Mouse (Mus musculus) urinary bladder, postnatal 4 days (tissue): Measurements from ENCODE around the gene Irak2.
"Not testable (repeated sequence)": the region's sequence is repeated elsewhere in the genome, so short reads cannot be mapped to it uniquely, and the experiment has no call there.

ENCODE experiments used
- DNase-seq, 2 experiments: peaks; one replicate each; pipeline ENCODE4 v3.0.0; 2021 to 2022; ENCODE audit warnings: low spot score in 2 of 2

Gene Irak2

DNA sequence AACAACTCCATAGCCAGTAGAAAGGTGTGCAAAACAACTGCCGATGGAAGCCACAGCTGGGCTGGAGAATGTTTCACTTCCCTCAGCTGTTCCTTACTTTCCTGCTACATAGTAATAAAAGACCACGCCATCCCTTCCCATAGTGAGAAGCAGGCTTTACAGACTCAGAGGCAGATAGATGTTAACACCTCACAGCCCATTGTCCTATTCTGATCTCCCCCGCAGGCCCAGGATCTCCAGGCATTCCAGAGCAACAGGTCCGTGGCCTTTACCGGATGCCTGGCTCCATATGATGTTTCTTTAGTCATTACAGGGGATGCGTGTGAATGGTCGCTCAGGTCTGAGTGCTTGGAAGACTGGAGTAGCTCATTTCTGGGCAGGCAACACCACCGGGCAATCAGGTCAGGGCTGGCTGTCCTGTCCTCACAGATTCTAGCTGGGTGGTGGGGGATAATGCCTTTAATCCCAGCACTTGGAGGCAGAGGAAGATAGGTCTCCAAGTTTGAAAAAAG lies 29.4 kb downstream of the Irak2 start:
- no peak for DNase-seq

DNA sequence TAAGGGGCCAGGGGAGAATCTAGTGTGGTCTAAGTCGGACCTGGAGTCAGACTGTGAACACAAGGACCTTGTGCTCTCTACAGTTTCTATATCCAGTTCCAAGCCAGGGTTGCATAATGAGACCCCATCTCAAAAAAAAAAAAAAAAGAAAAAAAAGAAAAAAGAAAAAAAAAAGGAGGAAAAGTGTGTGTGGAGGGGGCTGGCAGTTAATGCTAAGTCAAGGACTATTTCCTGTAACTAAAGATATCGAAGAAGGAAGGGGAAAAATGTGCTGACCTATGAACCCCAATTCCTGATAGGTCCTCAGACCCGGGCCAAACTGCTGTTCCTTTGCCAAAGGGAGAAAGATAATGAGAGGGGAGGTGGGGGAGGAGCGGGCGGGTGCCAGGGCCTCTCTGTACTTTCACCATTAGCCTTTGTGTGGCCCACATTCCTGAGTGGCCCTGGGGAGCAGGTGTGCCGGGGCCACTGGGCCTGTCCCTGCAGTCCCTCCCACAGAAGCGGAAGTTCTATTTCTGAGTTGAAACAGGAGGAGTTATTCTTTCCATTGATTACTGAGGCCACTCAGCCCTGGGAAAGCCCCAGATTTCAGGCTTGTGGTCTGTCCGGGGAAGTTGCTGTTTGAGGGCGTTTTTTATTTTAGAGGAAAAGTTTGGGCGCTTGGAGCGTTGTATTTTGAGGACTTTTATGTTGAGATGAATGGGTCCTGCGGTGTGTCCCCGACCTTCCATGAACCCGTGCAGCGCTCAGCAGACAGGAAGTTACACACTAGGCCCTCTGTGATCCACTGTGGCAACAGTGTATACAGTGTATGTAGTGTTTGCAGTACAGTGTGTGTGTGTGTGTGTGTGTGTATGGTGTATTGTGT lies 30.3 kb downstream of the Irak2 start:
- peak in 1 of 2 experiments; percentile 48 for DNase-seq

DNA sequence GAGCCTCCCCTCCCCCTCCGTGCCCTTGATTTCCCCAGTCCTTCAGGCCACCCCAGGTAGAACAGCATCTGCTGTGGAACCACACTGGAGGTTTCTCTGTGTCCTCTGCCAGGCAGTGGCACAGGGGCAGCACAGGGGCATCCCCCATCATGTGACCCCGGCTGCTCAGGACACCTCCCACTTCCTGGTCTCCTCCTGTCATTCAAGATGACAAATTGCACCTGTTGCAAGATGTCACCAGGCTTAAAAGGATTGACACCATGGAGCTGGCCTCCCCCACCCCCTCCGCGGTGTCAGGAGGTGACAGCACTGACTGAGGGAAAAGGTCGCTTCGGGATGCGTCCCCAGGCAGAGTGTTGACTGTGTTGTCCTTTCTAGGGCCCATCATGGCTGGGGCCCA lies 31.6 kb downstream of the Irak2 start:
- DNase-seq: no peak

DNA sequence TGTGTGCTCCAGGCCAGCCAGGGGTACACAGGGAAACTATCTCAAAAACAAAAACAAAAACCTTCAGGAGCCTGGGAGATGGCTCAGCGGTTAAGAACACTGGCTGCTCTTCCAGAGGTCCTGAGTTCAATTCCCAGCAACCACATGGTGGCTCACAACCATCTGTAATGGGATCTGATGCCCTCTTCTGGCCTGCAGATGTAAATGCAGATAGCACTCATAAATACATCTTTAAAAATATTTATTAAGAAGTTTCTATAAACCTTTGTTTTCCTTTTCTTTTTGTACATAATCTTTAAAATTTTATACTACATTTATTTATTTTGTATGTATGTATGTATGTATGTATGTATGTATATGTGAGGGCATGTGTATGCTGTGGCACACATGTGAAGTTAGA lies 33.8 kb downstream of the Irak2 start:
- not testable (repeated sequence) for DNase-seq

DNA sequence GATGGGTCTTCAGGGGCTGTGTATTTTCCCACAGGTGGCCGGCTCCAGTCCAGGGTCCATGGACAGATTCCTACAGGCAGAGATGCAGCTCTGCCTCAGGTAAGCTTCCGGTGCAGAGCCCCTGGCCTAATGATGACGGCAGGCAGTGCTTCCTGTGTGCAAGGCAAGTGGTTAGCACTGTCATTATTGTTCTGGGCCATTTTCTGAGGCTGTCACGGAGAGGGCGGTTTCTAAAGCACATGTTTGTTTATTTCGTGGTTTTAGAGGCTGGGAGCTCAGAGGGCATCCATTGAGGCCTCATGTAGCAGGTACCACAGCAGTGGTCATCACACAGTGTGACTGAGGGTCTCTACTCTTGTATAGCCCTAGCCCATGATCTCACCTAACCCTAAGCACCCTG lies 34.7 kb downstream of the Irak2 start:
- DNase-seq: no peak

DNA sequence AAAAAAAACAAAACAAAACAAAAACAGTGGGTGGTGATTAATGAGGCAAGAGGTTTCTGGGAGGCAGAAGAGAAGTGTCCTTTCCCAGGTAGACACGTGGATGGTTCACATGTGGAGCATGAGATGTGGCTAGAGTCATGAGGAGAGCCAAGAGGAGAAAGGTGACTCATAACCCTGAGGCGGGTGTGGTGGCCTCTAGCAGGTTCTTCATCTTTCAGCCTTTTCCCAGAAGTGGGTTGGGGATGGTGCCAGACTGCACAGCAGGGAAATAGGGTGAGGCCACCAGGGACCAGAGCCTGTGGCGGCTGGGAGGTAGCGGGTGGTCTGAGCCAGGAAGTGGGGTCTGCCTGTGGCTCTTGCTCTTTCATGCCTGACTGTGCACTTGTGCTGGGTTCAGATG lies 37.0 kb downstream of the Irak2 start:
- no peak for DNase-seq

DNA sequence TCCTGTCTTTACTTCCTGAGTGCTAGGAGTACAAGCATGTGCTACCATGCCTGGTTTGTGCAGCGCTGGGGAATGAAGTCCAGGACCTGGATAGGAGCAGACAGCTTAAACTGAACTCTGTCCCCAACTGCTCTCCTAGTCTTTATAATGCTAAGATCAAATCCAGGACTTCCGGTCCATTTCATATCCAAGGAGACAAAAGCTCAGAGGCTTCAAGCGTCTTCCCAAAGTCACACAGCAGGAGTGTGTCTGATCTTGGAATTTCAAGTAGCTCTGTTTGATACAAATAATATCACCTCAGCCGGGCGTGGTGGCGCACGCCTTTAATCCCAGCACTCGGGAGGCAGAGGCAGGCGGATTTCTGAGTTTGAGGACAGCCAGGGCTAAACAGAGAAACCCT lies 37.7 kb downstream of the Irak2 start:
- no peak for DNase-seq

DNA sequence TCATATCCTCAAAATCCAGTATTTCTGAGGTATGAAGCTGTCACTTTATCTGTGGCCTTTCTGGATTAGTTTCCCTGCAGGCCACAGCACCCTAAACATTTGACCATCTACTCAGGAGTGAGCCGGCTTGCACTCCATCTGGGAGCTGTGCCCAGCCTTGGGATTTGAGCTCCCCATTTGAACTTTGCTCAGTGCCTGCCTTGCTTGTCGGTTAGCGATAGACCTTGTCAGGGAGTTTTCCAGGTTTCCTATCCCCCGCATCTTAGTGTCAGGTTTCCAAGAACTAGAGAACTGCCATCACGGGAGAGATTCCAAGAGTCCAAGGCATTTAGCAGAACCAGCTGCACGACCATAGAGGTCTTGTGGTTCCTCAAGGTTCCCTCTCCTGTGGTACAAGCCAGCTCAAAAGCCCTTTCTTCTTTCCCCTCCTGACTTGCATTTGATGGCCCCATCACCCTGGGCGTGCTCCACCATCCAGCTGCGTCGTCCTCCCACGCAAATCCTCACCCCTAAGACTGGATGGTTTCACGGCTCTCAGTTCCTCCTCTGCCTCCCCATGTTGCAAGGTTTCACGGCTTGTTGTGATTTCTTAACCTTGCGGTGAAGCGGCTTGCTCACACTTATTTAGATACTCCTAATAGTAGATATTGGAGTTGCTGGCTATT lies 38.9 kb downstream of the Irak2 start:
- no peak for DNase-seq

DNA sequence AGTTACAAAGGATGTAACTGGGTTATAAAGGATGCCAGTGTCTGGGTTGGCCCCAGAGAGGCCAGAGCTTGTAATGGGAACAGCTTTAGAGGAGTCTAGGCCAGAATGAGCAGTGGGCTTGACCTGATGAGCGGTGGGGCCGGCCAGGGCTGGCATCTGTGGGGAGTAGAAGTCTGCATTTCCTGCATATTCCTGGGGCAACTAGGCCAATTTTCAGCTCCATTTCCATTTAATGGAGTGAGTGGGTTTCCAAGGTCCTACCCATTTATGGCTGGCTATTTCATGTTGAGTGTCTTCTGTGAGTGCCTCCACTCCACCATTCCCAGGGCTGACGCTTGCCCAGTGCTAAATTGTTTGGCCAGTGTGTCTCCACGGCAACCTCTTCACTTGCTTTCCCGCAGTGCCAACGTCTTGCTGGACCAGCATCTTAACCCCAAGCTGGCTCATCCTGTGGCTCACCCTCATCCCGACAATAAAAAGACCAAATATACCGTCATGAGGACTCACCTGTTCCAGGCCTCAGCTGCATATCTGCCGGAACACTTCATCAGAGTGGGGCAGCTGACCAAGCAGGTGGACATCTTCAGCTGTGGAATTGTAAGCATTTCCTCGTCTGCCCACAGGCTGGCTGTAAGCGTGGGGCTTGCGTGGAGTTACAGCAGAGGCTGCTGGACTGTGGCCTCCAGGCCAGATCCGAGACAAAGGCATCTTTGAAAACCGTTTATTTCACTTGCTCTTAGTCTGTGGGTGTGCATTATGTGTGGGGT lies 40.2 kb downstream of the Irak2 start:
- no peak for DNase-seq

DNA sequence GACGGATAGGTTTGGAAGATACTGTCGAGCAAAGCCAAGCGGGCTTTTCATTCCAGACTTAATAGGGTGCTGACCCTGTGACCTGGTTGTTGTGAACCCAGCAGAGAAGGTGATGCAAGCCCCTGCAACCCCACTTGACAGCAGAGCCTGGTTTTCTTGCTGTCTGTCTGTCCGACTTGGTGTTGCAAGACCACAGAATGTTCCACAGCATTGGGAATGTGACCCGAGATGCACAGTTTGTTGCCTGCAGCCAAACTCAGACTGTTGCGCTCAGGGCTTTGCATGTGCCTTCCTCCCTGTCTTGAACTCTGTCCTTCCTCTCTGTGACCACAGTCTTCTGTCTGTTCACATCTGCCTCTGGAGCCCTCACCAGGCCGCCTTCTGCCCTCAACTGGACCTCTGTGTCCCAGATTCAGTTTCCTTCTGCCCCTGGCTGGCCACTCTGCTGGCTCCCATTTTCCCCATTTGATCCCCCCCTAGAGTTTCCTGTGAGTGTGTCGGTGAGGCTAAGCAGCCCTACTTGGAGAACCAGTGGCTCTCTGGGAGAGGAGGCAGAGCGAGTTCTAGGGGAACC lies 41.8 kb downstream of the Irak2 start:
- no peak for DNase-seq

DNA sequence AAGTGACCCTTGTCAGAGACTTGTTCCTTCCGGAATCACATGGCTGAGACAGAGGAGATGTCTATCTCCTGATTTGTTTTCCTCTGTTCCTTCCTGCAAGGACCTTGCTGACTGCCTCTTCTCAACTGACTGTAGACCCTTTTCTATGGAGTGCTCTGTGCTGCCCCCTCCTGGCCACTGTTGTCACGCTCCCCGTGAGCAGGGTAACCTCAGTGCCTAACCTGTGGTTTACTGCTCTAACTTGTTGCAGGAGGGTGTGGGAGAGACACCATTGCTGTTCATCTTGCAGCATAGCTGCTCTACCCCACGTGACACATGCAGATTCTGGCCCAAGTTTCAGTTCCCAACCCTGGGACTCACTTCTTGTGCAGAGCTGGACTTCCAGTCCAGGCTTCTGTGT lies 43.0 kb downstream of the Irak2 start:
- peak; percentile 68 to 87 for DNase-seq

DNA sequence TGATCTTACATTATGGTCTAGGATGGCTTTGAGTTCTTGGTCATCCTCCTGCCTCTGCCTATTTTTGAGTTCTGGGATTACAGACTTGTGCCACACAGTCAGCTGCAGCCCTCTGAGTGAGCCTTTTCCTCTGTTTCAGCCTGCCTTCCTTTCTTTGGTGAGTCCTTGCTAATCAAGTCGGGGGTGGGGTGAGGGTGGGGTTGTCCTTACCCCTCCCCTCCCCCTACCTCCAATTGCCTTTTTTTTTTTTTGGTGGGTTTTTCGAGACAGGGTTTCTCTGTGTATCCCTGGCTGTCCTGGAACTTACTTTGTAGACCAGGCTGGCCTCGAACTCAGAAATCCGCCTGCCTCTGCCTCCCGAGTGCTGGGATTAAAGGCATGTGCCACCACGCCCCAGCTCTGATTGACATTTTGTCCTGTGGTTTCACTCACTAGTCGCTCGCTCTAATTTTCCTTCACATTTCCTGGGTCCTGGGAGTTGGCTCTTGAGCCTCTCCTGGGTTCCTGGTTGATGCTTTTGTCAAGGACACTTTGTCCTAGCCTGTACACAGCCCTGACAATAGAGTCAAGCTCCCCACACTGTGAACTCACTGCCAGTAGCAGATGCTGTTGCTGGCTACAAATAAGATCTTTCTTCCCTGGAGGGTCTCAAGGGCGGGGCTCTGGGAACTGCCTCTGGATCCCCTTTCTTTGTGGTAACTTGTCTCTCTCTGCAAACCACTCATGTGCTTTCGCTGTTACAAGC lies 45.0 kb downstream of the Irak2 start:
- DNase-seq: no peak

DNA sequence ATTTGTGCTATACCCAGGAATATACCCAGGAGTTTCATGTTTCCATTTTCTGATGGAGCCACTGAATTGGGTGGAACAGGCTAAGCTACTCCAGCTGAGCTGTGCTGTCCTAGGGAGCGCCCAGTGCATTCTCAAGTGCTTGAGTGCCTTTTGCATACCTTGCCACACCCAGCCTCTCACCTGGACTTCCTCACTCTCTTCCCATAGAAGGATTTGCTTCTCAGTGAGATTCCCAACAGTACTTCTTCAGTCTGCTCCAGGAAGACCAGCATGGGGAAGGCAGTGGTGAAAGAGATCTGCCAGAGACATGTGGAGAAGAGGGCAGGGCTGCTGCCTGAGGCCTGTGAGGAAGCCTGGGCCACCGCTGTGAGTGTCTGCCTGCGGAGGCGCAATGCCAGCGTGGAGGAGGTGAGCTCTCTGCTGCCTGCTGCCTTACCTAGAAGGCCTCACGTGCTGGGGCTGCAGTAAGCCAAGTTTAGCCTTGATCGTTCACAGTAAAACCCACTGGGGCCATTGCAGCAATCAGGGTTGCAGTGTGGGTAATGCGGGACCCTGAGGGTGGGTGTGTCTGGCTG lies 48.4 kb downstream of the Irak2 start:
- DNase-seq: no peak

DNA sequence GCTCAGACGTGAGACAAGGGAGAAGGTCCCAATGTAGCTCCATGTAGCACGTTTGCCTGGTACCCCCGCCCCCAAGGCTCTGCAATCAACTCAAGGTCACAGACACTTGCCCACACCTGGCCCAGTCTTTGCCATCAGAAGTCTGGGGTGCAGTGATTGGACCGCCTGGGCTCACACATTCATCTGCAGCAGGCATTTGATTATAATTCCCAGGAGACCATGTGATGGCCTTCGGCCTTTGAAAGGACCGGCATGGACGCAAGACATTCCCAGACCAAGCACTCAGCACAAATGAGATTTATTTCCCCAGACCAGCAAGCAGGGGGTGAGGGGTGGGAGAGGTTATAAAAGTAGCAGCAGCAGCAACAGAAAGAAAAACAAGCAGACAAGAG lies 51.7 kb downstream of the Irak2 start:
- peak in 1 of 2 experiments; percentile 34 for DNase-seq

DNA sequence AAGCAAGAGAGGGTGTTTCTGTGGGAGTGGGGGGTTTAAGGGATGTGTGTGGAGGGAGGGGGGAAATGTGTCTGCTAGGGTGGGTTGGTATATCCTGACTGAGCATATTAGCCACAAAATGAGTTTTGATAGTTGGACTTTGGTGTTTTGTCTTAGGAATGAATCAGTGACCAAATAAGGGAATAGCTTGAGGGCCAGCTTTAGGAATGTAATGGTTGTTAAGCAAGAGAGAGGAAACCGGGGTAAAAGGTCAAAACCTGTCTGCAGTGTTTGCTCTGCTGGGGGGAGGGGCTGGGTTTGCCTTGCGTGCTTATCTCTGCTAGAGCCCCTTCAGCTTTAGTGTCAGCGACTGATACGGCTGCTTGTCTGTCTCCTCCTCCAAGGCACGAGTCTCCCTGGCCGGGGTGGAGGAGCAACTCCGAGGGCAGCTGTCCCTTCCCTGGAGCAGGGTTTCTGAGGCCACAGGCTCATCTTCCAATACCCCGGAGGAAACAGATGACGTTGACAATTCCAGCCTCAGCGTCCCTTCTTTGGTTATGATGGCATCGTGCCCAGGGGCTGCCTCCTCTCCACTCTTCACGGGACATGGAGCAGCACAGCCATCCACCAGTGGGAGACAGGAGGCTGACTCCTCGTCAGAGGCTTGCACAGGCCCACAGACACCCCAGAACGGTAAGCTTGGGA lies 52.3 kb downstream of the Irak2 start:
- peak; percentile 71 to 74 for DNase-seq

DNA sequence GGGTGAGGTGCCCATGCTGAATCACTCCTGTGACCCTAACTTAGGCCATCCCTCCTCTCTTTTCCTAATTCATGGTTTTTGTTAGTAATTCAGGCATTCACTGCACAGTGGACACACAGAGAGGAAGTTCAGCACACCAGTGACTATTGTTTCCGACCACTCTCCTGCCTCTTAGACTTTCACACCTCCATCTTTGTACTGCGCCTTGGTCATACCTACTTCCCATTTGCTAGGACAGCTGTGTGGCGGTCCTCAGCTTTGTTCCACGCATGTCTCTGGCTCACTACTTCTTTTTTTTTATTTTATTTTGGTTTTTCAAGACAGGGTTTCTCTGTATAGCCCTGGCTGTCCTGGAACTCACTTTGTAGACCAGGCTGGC lies 52.8 kb downstream of the Irak2 start:
- no peak for DNase-seq

DNA sequence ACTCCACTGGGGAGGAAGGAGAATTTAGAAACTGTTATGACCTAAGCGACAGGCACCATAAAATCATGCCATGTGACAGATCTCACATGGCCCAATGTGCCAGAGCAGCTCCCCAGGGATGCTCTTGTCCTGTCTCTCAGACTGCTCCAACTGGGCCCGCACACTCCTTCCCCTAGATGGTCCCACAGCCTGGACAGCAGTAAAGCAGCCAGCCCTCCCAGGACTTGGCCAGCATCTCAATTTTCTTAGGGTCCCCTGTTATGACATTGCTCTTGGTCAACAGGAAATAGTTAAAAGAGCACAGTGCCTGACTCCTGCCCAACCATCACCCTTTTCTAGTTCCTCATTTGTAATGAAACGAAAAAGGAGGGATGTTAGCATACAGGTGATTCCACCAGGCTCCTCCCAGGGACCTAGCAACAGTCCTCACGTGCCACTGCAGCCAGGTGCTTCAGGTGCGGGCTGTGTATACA lies 54.4 kb downstream of the Irak2 start:
- DNase-seq: no peak

DNA sequence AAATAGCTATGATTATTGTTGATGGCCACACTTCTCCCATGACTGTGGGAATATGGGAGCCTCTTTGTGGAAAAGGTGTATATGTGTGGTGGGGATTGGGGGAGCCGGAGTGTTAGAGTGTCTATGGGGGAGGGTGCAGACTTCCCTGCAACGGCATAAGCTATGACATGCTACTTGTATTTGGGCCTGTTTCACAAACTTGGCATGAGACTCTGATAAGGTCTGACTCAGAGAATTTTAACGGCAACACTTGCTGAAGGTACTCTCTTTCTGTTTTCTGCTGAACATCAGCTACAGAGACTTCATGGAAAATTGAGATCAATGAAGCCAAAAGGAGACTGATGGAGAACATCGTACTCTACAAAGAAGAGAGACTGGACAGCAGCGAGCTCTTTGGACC lies 55.1 kb downstream of the Irak2 start:
- no peak for DNase-seq

DNA sequence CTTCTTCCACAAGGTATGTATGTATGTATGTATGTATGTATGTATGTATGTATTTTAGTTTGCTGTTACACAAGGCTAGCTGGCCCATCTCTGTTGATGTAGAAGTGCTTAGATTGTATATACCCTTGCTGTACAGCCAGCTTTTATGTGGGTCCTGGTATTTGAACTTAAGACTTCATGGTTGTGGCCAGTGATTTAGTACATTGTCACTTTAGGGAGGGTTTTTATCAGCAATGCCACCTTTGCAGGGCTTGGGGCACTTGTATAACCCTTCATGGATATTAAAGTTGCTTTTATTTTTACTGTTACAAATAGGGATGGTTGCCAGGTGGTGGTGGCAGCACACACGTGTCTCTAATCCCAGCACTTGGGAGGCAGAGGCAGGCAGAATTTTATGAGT lies 56.9 kb downstream of the Irak2 start:
- no peak for DNase-seq

DNA sequence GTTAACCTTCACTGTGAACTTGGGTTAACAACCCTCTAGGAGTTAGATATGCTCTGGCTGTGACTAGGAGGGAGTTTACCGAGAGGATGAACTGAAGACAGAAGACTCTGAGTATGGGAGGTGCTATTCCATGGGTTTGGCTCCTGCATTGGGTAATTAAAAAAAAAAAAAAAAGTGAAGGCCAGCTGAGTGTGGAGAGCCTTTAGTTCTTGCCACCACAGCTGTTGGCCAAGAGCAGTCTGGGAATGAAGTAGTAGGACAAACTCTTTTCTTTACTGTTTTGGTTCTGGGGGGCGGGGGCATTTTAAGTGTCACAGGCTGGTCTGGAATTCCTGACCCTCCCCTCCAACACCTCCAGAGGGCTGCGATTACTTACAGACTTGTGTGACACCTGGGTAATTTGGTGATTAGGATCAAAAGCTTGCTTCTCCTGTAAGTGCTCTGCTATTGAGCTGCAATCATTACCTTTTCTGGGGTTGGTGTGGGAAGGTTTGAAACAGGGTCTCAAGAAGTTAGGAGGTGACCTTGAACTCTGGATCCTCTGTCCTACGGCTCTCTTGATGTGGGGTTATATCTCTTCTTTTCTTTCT lies 57.6 kb downstream of the Irak2 start:
- DNase-seq: no peak
